Mouse (Mus musculus) small intestine, adult 2 months (tissue): ENCODE results near the gene Scrg1.

ENCODE experiments used
- CTCF ChIP-seq: fragments of 200-500 bp; IDR thresholded peaks from 2 replicates; pipeline ENCODE4 v1.5.1; 2012; ENCODE audit warnings: low read depth, mild to moderate bottlenecking, control low read depth, inconsistent platforms, low read length, moderate library complexity, mixed read lengths; ENCODE audit not compliant: insufficient replicate concordance, insufficient read length; ENCODE audit errors: extremely low read depth
- POLR2A ChIP-seq: fragments of 200-500 bp; IDR thresholded peaks from 2 replicates; pipeline ENCODE4 v1.6.1; 2012; ENCODE audit warnings: low read depth, mild to moderate bottlenecking, control low read depth, inconsistent platforms, low read length, moderate library complexity

DNA sequence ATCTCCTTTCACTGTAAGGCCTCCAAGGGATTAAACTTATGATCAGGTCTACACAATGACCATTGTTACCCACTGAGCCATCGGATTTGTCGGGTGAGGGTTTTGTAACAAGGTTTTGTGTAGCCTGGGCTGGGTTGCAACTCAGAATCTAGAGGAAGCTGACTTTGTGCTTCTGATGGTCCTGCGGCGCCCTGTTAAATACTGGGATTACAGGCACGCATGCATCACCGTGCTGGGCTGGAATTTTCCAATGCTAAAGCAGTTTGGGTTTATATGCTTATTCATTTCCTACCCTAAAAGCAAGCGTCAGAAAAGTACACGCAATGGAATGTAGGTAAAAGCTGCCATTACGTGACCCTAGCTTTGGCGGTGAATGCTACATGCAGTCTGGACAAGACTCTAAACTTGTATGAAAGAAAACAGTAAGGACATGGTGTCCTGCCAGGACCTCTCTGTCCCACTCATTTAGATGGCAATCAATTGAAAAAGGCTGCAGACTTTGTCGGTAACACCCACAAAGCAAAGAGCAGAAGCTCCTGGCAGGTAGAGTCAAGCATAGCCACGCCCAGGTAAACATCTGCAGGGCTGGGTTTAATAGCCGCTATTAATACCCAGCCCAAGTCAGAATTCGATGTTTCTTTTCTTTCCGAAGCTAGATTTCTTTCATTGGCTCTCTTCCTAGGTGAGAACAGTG is 45.8 kb upstream of the Scrg1 start:
- TF ChIP-seq CTCF (no peak), POLR2A (no peak)
